Mouse (Mus musculus) small intestine, adult 2 months (tissue): ENCODE results near the gene Zbtb38. TPM values are rescaled to one million over a fixed set of nuclear protein-coding genes. Genes with fewer than 3 reads are reported as not detected.

Experiments used
- H3K27ac ChIP-seq: fragments of 200-500 bp; 2 replicates; pipeline ENCODE4 v1.5.1; 2012; ENCODE audit warnings: low read depth, low read length, control low read depth, inconsistent platforms; ENCODE audit not compliant: insufficient read depth
- H3K27me3 ChIP-seq: fragments of 200-500 bp; 2 replicates; pipeline ENCODE4 v1.6.1; 2012; ENCODE audit warnings: mild to moderate bottlenecking, moderate library complexity, low read length, inconsistent platforms; ENCODE audit not compliant: control insufficient read depth, insufficient read depth
- H3K36me3 ChIP-seq: fragments of 200-500 bp; 2 replicates; pipeline ENCODE4 v1.6.1; 2012; ENCODE audit warnings: mild to moderate bottlenecking, low read length, control low read depth, inconsistent platforms; ENCODE audit not compliant: control insufficient read depth, insufficient read depth
- H3K4me1 ChIP-seq: fragments of 200-500 bp; 2 replicates; pipeline ENCODE4 v1.6.1; 2012; ENCODE audit warnings: low read length, inconsistent platforms, mixed read lengths; ENCODE audit not compliant: control insufficient read depth, insufficient read depth, insufficient read length
- H3K4me3 ChIP-seq: fragments of 200-500 bp; 2 replicates; pipeline ENCODE4 v1.5.1; 2012; ENCODE audit warnings: low read depth, mild to moderate bottlenecking, control low read depth, inconsistent platforms, low read length, moderate library complexity
- CTCF ChIP-seq: fragments of 200-500 bp; IDR thresholded peaks from 2 replicates; pipeline ENCODE4 v1.5.1; 2012; ENCODE audit warnings: low read depth, mild to moderate bottlenecking, control low read depth, inconsistent platforms, low read length, moderate library complexity, mixed read lengths; ENCODE audit not compliant: insufficient replicate concordance, insufficient read length; ENCODE audit errors: extremely low read depth
- POLR2A ChIP-seq: fragments of 200-500 bp; IDR thresholded peaks from 2 replicates; pipeline ENCODE4 v1.6.1; 2012; ENCODE audit warnings: low read depth, mild to moderate bottlenecking, control low read depth, inconsistent platforms, low read length, moderate library complexity
- WGBS: fragments of 180-500 bp; shearing (Covaris S2); methylation state at CpG from one replicate; pipeline ENCODE4 v1.1.7; 2018; 5-methylcytosine and 5-hydroxymethylcytosine counted together
- polyA plus RNA-seq: library from polyadenylated mRNA; depleted of rRNA; stranded (reverse); fragments of >200 nt; gene quantifications from 2 replicates; pipeline ENCODE4 v1.2.3, GENCODE M21; 2012

Zbtb38 gene
- polyA plus RNA-seq, 1 experiment = 7.7 TPM

DNA sequence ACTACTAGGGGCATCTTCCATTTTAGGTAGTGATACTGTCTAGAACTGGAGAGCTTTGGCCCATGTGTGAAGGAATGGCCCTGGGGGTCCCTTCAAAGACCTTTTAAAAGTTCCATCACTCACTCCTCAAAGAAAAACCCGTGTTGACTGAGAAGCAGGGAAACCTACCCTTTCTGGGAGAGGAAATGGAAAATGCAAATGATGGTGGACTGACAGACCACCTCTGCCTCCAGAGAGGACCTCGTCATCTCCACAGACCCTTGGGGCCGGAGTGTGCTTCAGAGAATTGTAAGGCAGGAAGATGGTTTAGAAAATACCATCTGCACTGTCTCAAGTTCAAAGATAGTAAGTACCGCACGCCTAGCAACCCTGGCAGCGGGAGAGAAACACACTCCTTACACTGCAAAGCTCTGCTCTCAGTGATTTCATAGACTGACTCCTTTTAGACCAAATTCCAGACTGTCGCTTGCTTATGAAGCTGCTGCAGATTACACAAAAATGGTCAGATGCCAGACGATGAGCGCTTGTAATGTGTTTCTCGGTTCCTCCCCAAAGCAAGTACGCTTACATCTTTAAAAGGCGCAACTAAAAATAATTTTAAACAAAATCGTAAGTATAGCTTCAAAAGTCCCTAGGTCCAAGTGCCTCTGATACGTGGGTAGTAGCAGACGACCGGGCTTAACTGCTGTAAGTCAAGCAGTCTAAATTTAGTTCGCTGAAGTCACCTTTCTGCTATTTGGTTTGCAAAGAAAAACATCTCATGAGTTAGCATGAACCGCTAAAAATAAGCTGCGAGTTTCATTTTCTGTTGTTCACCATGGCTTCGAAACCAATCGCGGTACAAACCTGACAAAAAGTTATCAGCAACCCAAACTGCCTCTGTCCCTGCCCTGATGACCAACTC is 12.6 kb downstream of the Zbtb38 start:
- 74% methylated on average over 22 of the region's 22 CpGs for WGBS
- H3K4me1 ChIP-seq = no peaks in the 10 kb centered on the region; the same call in 1 of the 2 replicates
- H3K4me3 ChIP-seq = peak overlapping the region; percentile 14; the same call in 1 of the 2 replicates
- no peaks in the 10 kb centered on the region for H3K36me3 ChIP-seq
- no peak for TF ChIP-seq CTCF
- TF ChIP-seq POLR2A = no peak
- no peaks in the 10 kb centered on the region for H3K27me3 ChIP-seq
- H3K27ac ChIP-seq = peak overlapping the region; percentile 93

DNA sequence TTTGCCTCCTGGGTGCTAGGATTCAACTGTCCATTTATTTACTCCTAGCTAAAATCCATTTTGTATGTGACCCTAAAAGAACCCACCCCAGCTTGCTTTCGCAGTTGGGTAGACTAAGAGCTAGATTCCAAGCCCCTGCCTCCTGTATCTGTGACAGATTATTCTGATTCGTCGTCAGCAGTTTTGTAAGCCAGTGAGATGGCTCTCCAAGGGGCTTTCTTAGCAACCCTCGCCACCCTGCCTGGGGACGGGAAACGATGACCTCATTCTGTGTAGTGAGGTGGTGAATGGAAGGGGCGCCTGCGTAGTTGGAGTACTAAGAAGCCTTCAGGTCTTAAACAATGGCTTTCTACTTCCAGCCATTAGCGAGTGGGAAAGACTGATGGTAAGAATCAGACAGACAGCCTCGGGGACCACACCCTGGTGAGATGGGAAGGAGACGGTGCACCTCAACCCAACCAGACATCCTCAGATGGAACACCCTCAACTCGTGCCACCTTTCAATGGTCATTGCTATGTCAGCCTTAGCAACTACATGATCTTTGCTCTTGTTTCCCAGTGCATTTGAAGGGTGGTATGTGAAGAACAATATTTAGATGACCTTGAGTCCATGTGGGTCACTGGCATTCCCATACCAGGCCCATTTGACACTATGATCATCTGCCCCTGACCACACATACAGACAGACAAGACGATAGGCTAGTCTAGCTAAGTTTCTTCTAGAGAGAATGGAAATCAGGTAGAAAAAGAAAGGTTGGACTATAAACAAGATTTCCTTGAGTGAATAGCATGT is 13.9 kb downstream of the Zbtb38 start:
- 93% methylated on average over 13 of the region's 13 CpGs for WGBS
- TF ChIP-seq CTCF (no peak), POLR2A (no peak)
- H3K27me3 ChIP-seq = no peaks in the 10 kb centered on the region
- no peaks in the 10 kb centered on the region for H3K36me3 ChIP-seq
- H3K27ac ChIP-seq = 0 out of 2 replicates have a peak overlapping the region, but pooled peaks have one; percentile 93
- H3K4me3 ChIP-seq = no peak overlapping the region
- H3K4me1 ChIP-seq = no peaks in the 10 kb centered on the region; the same call in 1 of the 2 replicates

- 72% methylated on average over 4 of the region's 4 CpGs for WGBS
- Histone ChIP-seq H3K27me3 (no peaks in the 10 kb centered on the region), H3K4me1 (no peaks in the 10 kb centered on the region; the same call in 1 of the 2 replicates), H3K36me3 (no peaks in the 10 kb centered on the region), H3K4me3 (no peak overlapping the region), H3K27ac (no peak overlapping the region)
- TF ChIP-seq POLR2A = no peak
- no peak for TF ChIP-seq CTCF
Measured at GRCm38 (mm10) chr9:96735946-96736345, 16.7 kb downstream of the Zbtb38 start.

GRCm38 (mm10) chr9:96733425-96733717 is 19.3 kb downstream of the Zbtb38 start:
- WGBS = 98% methylated on average over 4 of the region's 4 CpGs
- no peaks in the 10 kb centered on the region for H3K4me1 ChIP-seq
- no peak overlapping the region for H3K4me3 ChIP-seq
- H3K36me3 ChIP-seq = no peaks in the 10 kb centered on the region
- TF ChIP-seq POLR2A (no peak), CTCF (no peak)
- no peaks in the 10 kb centered on the region for H3K27me3 ChIP-seq
- no peak overlapping the region for H3K27ac ChIP-seq

GRCm38 (mm10) chr9:96732644-96733424 is 19.8 kb downstream of the Zbtb38 start:
- 87% methylated on average over 17 of the region's 17 CpGs for WGBS
- H3K4me1 ChIP-seq = no peaks in the 10 kb centered on the region
- no peak overlapping the region for H3K27ac ChIP-seq
- TF ChIP-seq CTCF (no peak), POLR2A (no peak)
- no peaks in the 10 kb centered on the region for H3K36me3 ChIP-seq
- H3K4me3 ChIP-seq = no peak overlapping the region
- H3K27me3 ChIP-seq = no peaks in the 10 kb centered on the region

GRCm38 (mm10) chr9:96731961-96732511 is 20.6 kb downstream of the Zbtb38 start:
- no peak for TF ChIP-seq POLR2A
- TF ChIP-seq CTCF = no peak
- H3K4me1 ChIP-seq = no peaks in the 10 kb centered on the region
- no peaks in the 10 kb centered on the region for H3K27me3 ChIP-seq
- H3K27ac ChIP-seq = no peak overlapping the region
- H3K36me3 ChIP-seq = no peaks in the 10 kb centered on the region
- 83% methylated on average over 14 of the region's 14 CpGs for WGBS
- no peak overlapping the region for H3K4me3 ChIP-seq
